Mouse (Mus musculus): Measurements from ENCODE around the gene Sytl5. TPM values are rescaled to one million over a fixed set of nuclear protein-coding genes. Genes with fewer than 3 reads are reported as not detected.

Sytl5 gene
- polyA plus RNA-seq, 1 experiment from 2014 or later, result 1.7 TPM

GRCm38 (mm10) chrX:10005946-10006345 is 120.5 kb downstream of the Sytl5 start:
- no peak overlapping the region for H3K4me3 ChIP-seq (ENCODE audit: low read depth, low read length)
- no peaks in the 10 kb centered on the region for H3K4me1 ChIP-seq (replicated peaks; ENCODE audit: control insufficient read depth, insufficient read depth, low read length)
- no peak overlapping the region for H3K27ac ChIP-seq (ENCODE audit: low read depth, low read length)
- no peak overlapping the region for H3K9ac ChIP-seq (ENCODE audit: low read depth, low read length)
- H3K9me3 ChIP-seq (ENCODE audit: control insufficient read depth, low read length), result no peaks in the 10 kb centered on the region
- ATAC-seq (replicated peaks; ENCODE audit: low FRiP score) (no peak), DNase-seq (ENCODE audit: low spot score) (no peak)
- no peaks in the 10 kb centered on the region for H3K36me3 ChIP-seq (ENCODE audit: control insufficient read depth, insufficient read depth, low read length)
- 86% methylated on average over 1 of the region's 1 CpGs for WGBS
- no peak overlapping the region for H3K4me2 ChIP-seq
- H3K27me3 ChIP-seq (replicated peaks; ENCODE audit: control insufficient read depth, insufficient read depth, low read length), result no peaks in the 10 kb centered on the region

GRCm38 (mm10) chrX:10007675-10008270 is 122.4 kb downstream of the Sytl5 start:
- 87% methylated on average over 1 of the region's 1 CpGs for WGBS
- H3K4me1 ChIP-seq (replicated peaks; ENCODE audit: control insufficient read depth, insufficient read depth, low read length), result no peaks in the 10 kb centered on the region
- no peak overlapping the region for H3K27ac ChIP-seq (ENCODE audit: low read depth, low read length)
- no peaks in the 10 kb centered on the region for H3K36me3 ChIP-seq (ENCODE audit: control insufficient read depth, insufficient read depth, low read length)
- no peaks in the 10 kb centered on the region for H3K27me3 ChIP-seq (replicated peaks; ENCODE audit: control insufficient read depth, insufficient read depth, low read length)
- H3K4me3 ChIP-seq (ENCODE audit: low read depth, low read length), result no peak overlapping the region
- no peak overlapping the region for H3K4me2 ChIP-seq
- ATAC-seq (replicated peaks; ENCODE audit: low FRiP score), result no peak
- DNase-seq (ENCODE audit: low spot score), result no peak
- H3K9ac ChIP-seq (ENCODE audit: low read depth, low read length), result no peak overlapping the region
- H3K9me3 ChIP-seq (ENCODE audit: control insufficient read depth, low read length), result no peaks in the 10 kb centered on the region

GRCm38 (mm10) chrX:10010202-10010601 is 124.8 kb downstream of the Sytl5 start:
- Histone ChIP-seq H3K4me3 (ENCODE audit: low read depth, low read length) (no peak overlapping the region), H3K27me3 (replicated peaks; ENCODE audit: control insufficient read depth, insufficient read depth, low read length) (no peaks in the 10 kb centered on the region), H3K9ac (ENCODE audit: low read depth, low read length) (no peak overlapping the region), H3K9me3 (ENCODE audit: control insufficient read depth, low read length) (no peaks in the 10 kb centered on the region), H3K4me2 (no peak overlapping the region), H3K4me1 (replicated peaks; ENCODE audit: control insufficient read depth, insufficient read depth, low read length) (no peaks in the 10 kb centered on the region), H3K27ac (ENCODE audit: low read depth, low read length) (no peak overlapping the region), H3K36me3 (ENCODE audit: control insufficient read depth, insufficient read depth, low read length) (no peaks in the 10 kb centered on the region)
- DNase-seq (ENCODE audit: low spot score) (no peak), ATAC-seq (replicated peaks; ENCODE audit: low FRiP score) (no peak)

GRCm38 (mm10) chrX:10034666-10035065 is 149.2 kb downstream of the Sytl5 start:
- H3K9me3 ChIP-seq (ENCODE audit: control insufficient read depth, low read length), result no peaks in the 10 kb centered on the region
- no peaks in the 10 kb centered on the region for H3K4me1 ChIP-seq (replicated peaks; ENCODE audit: control insufficient read depth, insufficient read depth, low read length)
- ATAC-seq (replicated peaks; ENCODE audit: low FRiP score), result no peak
- no peak overlapping the region for H3K27ac ChIP-seq (ENCODE audit: low read depth, low read length)
- DNase-seq (ENCODE audit: low spot score), result no peak
- H3K9ac ChIP-seq (ENCODE audit: low read depth, low read length), result no peak overlapping the region
- no peak overlapping the region for H3K4me2 ChIP-seq
- H3K4me3 ChIP-seq (ENCODE audit: low read depth, low read length), result no peak overlapping the region
- no peaks in the 10 kb centered on the region for H3K27me3 ChIP-seq (replicated peaks; ENCODE audit: control insufficient read depth, insufficient read depth, low read length)
- H3K36me3 ChIP-seq (ENCODE audit: control insufficient read depth, insufficient read depth, low read length), result no peaks in the 10 kb centered on the region

Other genes with a start within 250 kb of the Sytl5 start
- 40.3 and 42.6 TPM in 2 replicates for gene Dynlt3, start 222.6 kb upstream of the Sytl5 start, polyA plus RNA-seq (2014; fragmentation: Nextera tagmentation; extraction: Ambion mirVana)
- not detected in 2 replicates for gene Hypm, start 38.7 kb upstream of the Sytl5 start, polyA plus RNA-seq (2014; fragmentation: Nextera tagmentation; extraction: Ambion mirVana)
- gene H2al3, start 35.9 kb upstream of the Sytl5 start, polyA plus RNA-seq (2014; fragmentation: Nextera tagmentation; extraction: Ambion mirVana), result not detected in 2 replicates
- gene Srpx, start 232.1 kb downstream of the Sytl5 start, polyA plus RNA-seq (2014; fragmentation: Nextera tagmentation; extraction: Ambion mirVana), result 2.2 and 2.3 TPM in 2 replicates

Data from liver, embryonic 11.5 days (tissue).